Mouse (Mus musculus): ENCODE measurements around the gene Mapk9.

- TF ChIP-seq CTCF (IDR thresholded peaks at IDR 0.05; ENCODE audit: extremely low read depth, insufficient read length, insufficient replicate concordance, low read depth, low read length) (no peak), POLR2A (IDR thresholded peaks at IDR 0.05; ENCODE audit: low read depth, low read length) (no peak)
Observed at GRCm38 (mm10) chr11:49927169-49927568, 80.6 kb downstream of the Mapk9 start.

Data from small intestine, adult 2 months (tissue).